Mouse (Mus musculus) gonadal fat pad, adult 2 months (tissue): ENCODE measurements around the gene Kantr. TPM values are rescaled to one million over a fixed set of nuclear protein-coding genes. Genes with fewer than 3 reads are reported as not detected.

Experiments
- DNase-seq: peaks from one replicate; pipeline ENCODE4 v3.0.0-alpha.2; 2012; ENCODE audit warnings: low read depth
- polyA plus RNA-seq: library from polyadenylated mRNA; depleted of rRNA; stranded (reverse); fragments of >200 nt; gene quantifications from 2 replicates; pipeline ENCODE4 v1.2.3, GENCODE M21; 2012; rRNA removed

Kantr gene
- polyA plus RNA-seq, 1 experiment, result 8.3 TPM

DNA sequence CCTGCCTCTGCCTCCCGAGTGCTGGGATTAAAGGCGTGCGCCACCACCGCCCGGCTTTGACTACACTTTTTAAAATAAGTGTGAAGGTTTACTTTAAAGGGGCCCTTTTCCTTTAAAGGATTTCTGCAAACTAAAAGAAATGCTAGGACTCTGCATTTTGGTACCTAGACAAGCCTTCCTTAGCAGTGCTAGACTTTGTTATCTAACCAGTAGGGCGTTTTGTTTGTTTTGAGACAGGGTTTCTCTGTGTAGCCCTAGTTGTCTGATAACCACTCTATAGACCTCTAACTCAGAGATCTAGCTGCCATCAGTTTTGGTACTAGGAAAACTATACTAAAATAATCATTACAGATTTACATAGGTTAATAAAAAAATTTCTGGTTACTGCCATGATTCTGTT lies 47.9 kb downstream of the Kantr start:
- DNase-seq, result no peak

DNA sequence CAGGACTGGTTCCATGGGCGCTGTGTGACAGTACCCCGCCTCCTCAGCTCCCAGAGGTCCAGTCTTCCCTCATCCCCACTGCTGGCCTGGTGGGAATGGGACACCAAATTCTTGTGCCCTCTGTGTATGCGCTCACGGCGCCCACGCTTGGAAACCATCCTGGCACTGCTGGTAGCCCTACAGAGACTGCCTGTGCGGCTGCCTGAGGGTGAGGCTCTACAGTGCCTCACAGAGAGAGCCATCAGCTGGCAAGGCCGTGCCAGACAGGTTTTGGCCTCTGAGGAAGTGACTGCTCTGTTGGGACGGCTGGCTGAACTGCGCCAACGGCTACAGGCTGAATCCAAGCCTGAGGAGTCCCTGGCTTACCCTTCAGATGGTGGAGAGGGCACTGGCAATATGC lies 56.1 kb downstream of the Kantr start:
- no peak for DNase-seq

Other genes starting within 250 kb of the Kantr start
- 6.6 and 9.0 TPM in 2 replicates for gene Iqsec2, start 183.2 kb downstream of the Kantr start, polyA plus RNA-seq
- 27.6 and 32.5 TPM in 2 replicates for gene Kdm5c, start 94.5 kb downstream of the Kantr start, polyA plus RNA-seq
- 58.8 and 66.3 TPM in 2 replicates for gene Tspyl2, start 14.9 kb upstream of the Kantr start, polyA plus RNA-seq
- gene Gpr173, start 41.2 kb upstream of the Kantr start, polyA plus RNA-seq, result 2.1 and 2.6 TPM in 2 replicates
- gene Cldn34a, start 235.8 kb upstream of the Kantr start, polyA plus RNA-seq, result not detected in 2 replicates